Mouse (Mus musculus) CH12.LX (cell line): Measurements from ENCODE around the gene Renbp. TPM values are rescaled to one million over a fixed set of nuclear protein-coding genes. Genes with fewer than 3 reads are reported as not detected.

Experiments
- DNase-seq: peaks from one replicate; pipeline ENCODE4 v3.0.0-alpha.2; 2013; ENCODE audit errors: extremely low read depth
- H3K27ac ChIP-seq: 2 replicates; pipeline ENCODE4 v1.5.1; 2012; ENCODE audit warnings: low read depth, mild to moderate bottlenecking, control low read depth, moderate library complexity; ENCODE audit not compliant: insufficient read depth
- H3K27me3 ChIP-seq: replicated peaks from 2 replicates; pipeline ENCODE3; 2012; ENCODE audit warnings: inconsistent platforms
- H3K36me3 ChIP-seq, 2 experiments: replicated peaks in 1 of 2; 2 replicates each; pipeline versions ENCODE3 to v1.6.1; 2012; ENCODE audit warnings: inconsistent platforms in 1 of 2, low read length in 1 of 2, mild to moderate bottlenecking in 1 of 2, mixed read lengths in 1 of 2, moderate library complexity in 1 of 2; ENCODE audit not compliant: control insufficient read depth in 1 of 2, insufficient read depth in 1 of 2
- H3K4me1 ChIP-seq, 2 experiments: 2 replicates each; pipeline ENCODE4 v1.6.1; 2012; ENCODE audit warnings: inconsistent platforms in 1 of 2, moderate library complexity in 1 of 2; ENCODE audit not compliant: insufficient read depth in 2 of 2, control insufficient read depth in 1 of 2
- H3K4me2 ChIP-seq: 2 replicates; pipeline ENCODE4 v1.6.1; 2012; ENCODE audit warnings: low read depth, mild to moderate bottlenecking, control low read depth; ENCODE audit not compliant: poor library complexity, insufficient read depth, severe bottlenecking
- H3K4me3 ChIP-seq, 3 experiments: fragments of 150-350 bp in 1 of 3; sonication (generic) in 1 of 3; replicated peaks in 1 of 3; 2 replicates each; pipeline versions ENCODE3 to v1.5.1; 2011 to 2012; ENCODE audit warnings: low read depth in 2 of 3, low read length in 2 of 3, mild to moderate bottlenecking in 2 of 3, moderate library complexity in 2 of 3, control low read depth in 1 of 3, improper control_type of control experiment in 1 of 3, inconsistent platforms in 1 of 3, mixed read lengths in 1 of 3; ENCODE audit not compliant: poor library complexity in 1 of 3
- H3K79me2 ChIP-seq: replicated peaks from 2 replicates; pipeline ENCODE4 v1.6.1; 2012; ENCODE audit warnings: mild to moderate bottlenecking, moderate library complexity; ENCODE audit not compliant: control insufficient read depth, poor library complexity, insufficient read depth, severe bottlenecking; ENCODE audit errors: extremely low read depth
- H3K9ac ChIP-seq: 2 replicates; pipeline ENCODE4 v1.6.1; 2012; ENCODE audit warnings: low read depth, mild to moderate bottlenecking, control low read depth, moderate library complexity; ENCODE audit not compliant: insufficient read depth
- H3K9me3 ChIP-seq: replicated peaks from 2 replicates; pipeline ENCODE3; 2012; ENCODE audit warnings: low read length, inconsistent platforms, mixed read lengths
- CHD1 ChIP-seq: IDR thresholded peaks from 2 replicates; pipeline ENCODE4 v1.6.1; 2012; ENCODE audit warnings: low read depth, low read length, improper control_type of control experiment, inconsistent platforms
- CTCF ChIP-seq, 2 experiments: IDR thresholded peaks in 1 of 2; conservative IDR thresholded peaks in 1 of 2; 2 replicates each; pipeline ENCODE4 v1.5.1; 2011 to 2012; ENCODE audit warnings: low read depth in 2 of 2, low read length in 2 of 2, improper control_type of control experiment in 1 of 2, inconsistent platforms in 1 of 2, mild to moderate bottlenecking in 1 of 2, moderate library complexity in 1 of 2
- E2F4 ChIP-seq: IDR thresholded peaks from 2 replicates; pipeline ENCODE4 v1.6.1; 2011; ENCODE audit warnings: low read depth, low read length, improper control_type of control experiment; ENCODE audit not compliant: insufficient replicate concordance
- ELF1 ChIP-seq: IDR thresholded peaks from 2 replicates; pipeline ENCODE4 v1.6.1; 2014; ENCODE audit warnings: low read depth, mild to moderate bottlenecking, inconsistent platforms, low read length, improper control_type of control experiment
- HCFC1 ChIP-seq: IDR thresholded peaks from 2 replicates; pipeline ENCODE4 v1.6.1; 2012; ENCODE audit warnings: low read depth, mild to moderate bottlenecking, inconsistent platforms, low read length, improper control_type of control experiment
- IRF4 ChIP-seq: IDR thresholded peaks from 2 replicates; pipeline ENCODE4 v1.6.1; 2014; ENCODE audit warnings: low read depth, mild to moderate bottlenecking, inconsistent platforms, low read length, improper control_type of control experiment
- JUN ChIP-seq: IDR thresholded peaks from 2 replicates; pipeline ENCODE4 v1.6.1; 2011; ENCODE audit warnings: low read depth, mild to moderate bottlenecking, low read length, improper control_type of control experiment, moderate library complexity; ENCODE audit not compliant: insufficient read depth
- MAFK ChIP-seq: IDR thresholded peaks from 2 replicates; pipeline ENCODE4 v1.6.1; 2011; ENCODE audit warnings: low read length, improper control_type of control experiment; ENCODE audit not compliant: insufficient replicate concordance
- MAZ ChIP-seq: IDR thresholded peaks from 2 replicates; pipeline ENCODE4 v1.6.1; 2012; ENCODE audit warnings: low read depth, mild to moderate bottlenecking, inconsistent platforms, low read length, improper control_type of control experiment, moderate library complexity
- MEF2A ChIP-seq: IDR thresholded peaks from 2 replicates; pipeline ENCODE4 v1.6.1; 2014; ENCODE audit warnings: low read depth, mild to moderate bottlenecking, inconsistent platforms, low read length, improper control_type of control experiment, borderline replicate concordance
- MXI1 ChIP-seq: IDR thresholded peaks from 2 replicates; pipeline ENCODE4 v1.6.1; 2011; ENCODE audit warnings: mild to moderate bottlenecking, low read depth, low read length, improper control_type of control experiment
- MYC ChIP-seq: IDR thresholded peaks from 2 replicates; pipeline ENCODE4 v1.6.1; 2011; ENCODE audit warnings: low read depth, mild to moderate bottlenecking, improper control_type of control experiment, low read length
- NELFE ChIP-seq: IDR thresholded peaks from 2 replicates; pipeline ENCODE4 v1.6.1; 2011; ENCODE audit warnings: low read depth, low read length, improper control_type of control experiment
- PAX5 ChIP-seq: IDR thresholded peaks from 2 replicates; pipeline ENCODE4 v1.6.1; 2012; ENCODE audit warnings: low read length, inconsistent platforms, mixed read lengths
- POLR2A ChIP-seq: IDR thresholded peaks from 2 replicates; pipeline ENCODE4 v1.6.1; 2011; ENCODE audit warnings: low read depth, mild to moderate bottlenecking, improper control_type of control experiment, low read length
- POLR2AphosphoS2 ChIP-seq: IDR thresholded peaks from 2 replicates; pipeline ENCODE4 v1.6.1; 2011; ENCODE audit warnings: low read depth, low read length, improper control_type of control experiment
- RAD21 ChIP-seq: IDR thresholded peaks from 2 replicates; pipeline ENCODE4 v1.6.1; 2011; ENCODE audit warnings: low read depth, mild to moderate bottlenecking, low read length, improper control_type of control experiment, moderate library complexity
- SIN3A ChIP-seq: IDR thresholded peaks from 2 replicates; pipeline ENCODE4 v1.6.1; 2012; ENCODE audit warnings: low read length, improper control_type of control experiment, inconsistent platforms
- SMC3 ChIP-seq: IDR thresholded peaks from 2 replicates; pipeline ENCODE4 v1.6.1; 2011; ENCODE audit warnings: low read depth, low read length, improper control_type of control experiment
- TBP ChIP-seq: conservative IDR thresholded peaks from 2 replicates; pipeline ENCODE4 v1.6.1; 2011; ENCODE audit warnings: low read depth, low read length, improper control_type of control experiment
- TCF12 ChIP-seq: IDR thresholded peaks from 2 replicates; pipeline ENCODE4 v1.6.1; 2014; ENCODE audit warnings: low read depth, mild to moderate bottlenecking, inconsistent platforms, low read length, improper control_type of control experiment
- UBTF ChIP-seq: IDR thresholded peaks from 2 replicates; pipeline ENCODE4 v1.6.1; 2012; ENCODE audit warnings: low read depth, mild to moderate bottlenecking, inconsistent platforms, low read length, improper control_type of control experiment, moderate library complexity
- USF2 ChIP-seq: conservative IDR thresholded peaks from 2 replicates; pipeline ENCODE4 v1.6.1; 2011; ENCODE audit warnings: low read depth, low read length, improper control_type of control experiment
- ZC3H11A ChIP-seq: IDR thresholded peaks from 2 replicates; pipeline ENCODE4 v1.6.1; 2012; ENCODE audit warnings: low read depth, mild to moderate bottlenecking, inconsistent platforms, low read length, improper control_type of control experiment
- ZKSCAN1 ChIP-seq: IDR thresholded peaks from 2 replicates; pipeline ENCODE4 v1.6.1; 2012; ENCODE audit warnings: low read depth, inconsistent platforms, low read length, improper control_type of control experiment, borderline replicate concordance
- ZMIZ1 ChIP-seq: IDR thresholded peaks from 2 replicates; pipeline ENCODE4 v1.6.1; 2012; ENCODE audit warnings: low read depth, mild to moderate bottlenecking, inconsistent platforms, low read length, improper control_type of control experiment
- dilution Hi-C: fragments of 300-500 bp; cut with MboI; formaldehyde crosslinking; loops from 2 replicates; pipeline ENCODE4 v1.14.3; 2020; ENCODE audit warnings: low sequenced_read_pairs; ENCODE audit not compliant: extremely low pct_unique_long_range_greater_than_20kb, extremely low pct_ligation_motif_present
- in situ Hi-C: fragments of 300-500 bp; cut with MboI; formaldehyde crosslinking; loops from 3 replicates; pipeline ENCODE4 v1.14.3; 2019; ENCODE audit warnings: low sequenced_read_pairs, low pct_ligation_motif_present, low pct_unique_long_range_greater_than_20kb, mixed read lengths
- polyA plus RNA-seq: library from polyadenylated mRNA; unstranded; fragments of >175 nt; gene quantifications from 2 replicates; pipeline ENCODE4 v1.2.1, GENCODE M21; 2012; ENCODE audit warnings: low read depth; ENCODE audit not compliant: insufficient read length
- total RNA-seq, 2 experiments: library from RNA; depleted of rRNA; stranded (reverse); fragments of 300-350 nt in 1 of 2; fragments of >200 nt in 1 of 2; gene quantifications; 2 replicates each; pipeline ENCODE4 v1.2.3; 2012 to 2014

Gene Renbp
- total and polyA plus RNA-seq, 3 experiments = 24.7 to 66.3 (median 43.4) TPM

DNA sequence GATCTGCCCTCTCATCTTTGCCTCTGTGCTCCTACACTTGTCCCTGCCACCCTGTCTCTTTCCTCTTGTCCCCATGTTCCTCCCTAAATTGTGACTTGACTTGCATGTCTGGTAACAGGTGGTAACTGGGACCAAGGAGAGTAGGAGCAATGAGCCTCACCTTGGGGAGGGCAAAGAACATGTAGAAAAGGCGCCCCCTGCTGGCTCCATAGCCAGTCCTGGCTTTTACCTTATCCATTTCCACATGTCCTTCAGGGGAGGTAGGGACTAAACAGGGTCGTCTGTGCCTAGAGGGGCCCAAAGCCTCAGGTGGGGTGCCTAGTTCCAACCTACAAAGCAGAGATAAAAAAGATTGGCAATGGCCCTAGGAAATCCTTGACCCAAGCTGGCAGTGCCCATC is 34.9 kb downstream of the Renbp start, which contains the start of gene L1cam:
Gene L1cam (minus strand): TSS at position 387 of the 400 bp plus-strand sequence.
- Histone ChIP-seq H3K27ac (no peak within 1 kb of the TSS), H3K27me3 (no peaks in the 10 kb centered on the region), H3K9ac (no peak within 1 kb of the TSS), H3K4me1 (no peaks in the 10 kb centered on the region; a peak in 1 of 4 replicates), H3K4me2 (no peak within 1 kb of the TSS), H3K79me2 (no peaks in the 10 kb centered on the region), H3K4me3 (no peak within 1 kb of the TSS), H3K9me3 (no peaks in the 10 kb centered on the region), H3K36me3 (peaks cover 24 to 75% of the 10 kb centered on the region in 2 experiments)
- in situ Hi-C loops (no loop called here), dilution Hi-C loops (no loop called here)
- TF ChIP-seq HCFC1 = no peak
- TF ChIP-seq SMC3 = peak; percentile 68
- no peak for TF ChIP-seq ZC3H11A
- no peak for TF ChIP-seq MXI1
- TF ChIP-seq RAD21 = peak; percentile 53
- peak; percentile 18 to 62; a peak in 2 of 4 replicates for TF ChIP-seq CTCF (conservative IDR thresholded peaks at IDR 0.05 in 1 of 2, IDR thresholded peaks at IDR 0.05 in 1 of 2; ENCODE audit: low read depth in 2 of 2, low read length in 2 of 2)
- DNase-seq = no peak

DNA sequence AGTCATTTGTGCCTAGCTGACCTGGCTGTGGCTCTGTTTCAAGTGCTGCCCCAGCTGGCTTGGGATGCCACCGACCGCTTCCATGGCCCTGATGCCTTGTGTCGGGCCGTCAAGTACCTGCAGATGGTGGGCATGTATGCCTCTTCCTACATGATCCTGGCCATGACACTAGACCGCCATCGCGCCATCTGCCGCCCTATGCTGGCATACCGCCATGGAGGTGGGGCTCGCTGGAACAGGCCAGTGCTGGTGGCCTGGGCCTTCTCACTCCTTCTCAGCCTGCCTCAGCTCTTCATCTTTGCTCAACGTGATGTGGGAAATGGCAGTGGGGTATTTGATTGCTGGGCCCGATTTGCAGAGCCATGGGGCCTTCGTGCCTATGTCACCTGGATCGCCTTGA is 37.8 kb downstream of the Renbp start:
- Histone ChIP-seq H3K4me2 (no peak overlapping the region), H3K9ac (no peak overlapping the region), H3K79me2 (no peaks in the 10 kb centered on the region), H3K9me3 (no peaks in the 10 kb centered on the region), H3K36me3 (peaks cover 19 to 58% of the 10 kb centered on the region in 2 experiments)
- DNase-seq = no peak
- TF ChIP-seq MXI1 = no peak
- TF ChIP-seq PAX5 = no peak
- TF ChIP-seq UBTF = no peak
- no peak for TF ChIP-seq MYC
- TF ChIP-seq SIN3A = no peak
- no peak for TF ChIP-seq POLR2A
- no peak for TF ChIP-seq NELFE
- TF ChIP-seq, all 38 proteins: peak for 0
- H3K27me3 ChIP-seq = no peaks in the 10 kb centered on the region
- no peaks in the 10 kb centered on the region; a peak in 1 of 4 replicates for H3K4me1 ChIP-seq
- in situ Hi-C loops (no loop called here), dilution Hi-C loops (no loop called here)
- no peak overlapping the region for H3K4me3 ChIP-seq
- H3K27ac ChIP-seq = no peak overlapping the region

GRCm38 (mm10) chrX:73891551-73892152 is 39.0 kb downstream of the Renbp start, which contains the start of gene Avpr2:
Avpr2 (plus strand) TSS chrX:73892102.
- Histone ChIP-seq H3K4me3 (no peak within 1 kb of the TSS), H3K9ac (no peak within 1 kb of the TSS), H3K79me2 (no peaks in the 10 kb centered on the region), H3K36me3 (peaks cover 19 to 46% of the 10 kb centered on the region in 2 experiments), H3K4me2 (no peak within 1 kb of the TSS), H3K4me1 (no peaks in the 10 kb centered on the region; a peak in 1 of 4 replicates), H3K9me3 (no peaks in the 10 kb centered on the region), H3K27me3 (no peaks in the 10 kb centered on the region), H3K27ac (no peak within 1 kb of the TSS)
- dilution Hi-C loops = no loop called here
- DNase-seq = no peak
- in situ Hi-C loops = no loop called here
- TF ChIP-seq PAX5 (no peak), ZKSCAN1 (no peak), ELF1 (no peak), POLR2A (no peak), E2F4 (no peak), USF2 (no peak), IRF4 (no peak), MAFK (no peak), MEF2A (no peak), ZMIZ1 (no peak), TCF12 (no peak), POLR2AphosphoS2 (no peak), HCFC1 (no peak), CHD1 (no peak), MAZ (no peak), JUN (no peak), TBP (no peak), SIN3A (no peak), RAD21 (no peak)
